Mouse (Mus musculus) forebrain, embryonic 10.5 days (tissue): ENCODE measurements around the gene Tmem143. TPM values are rescaled to one million over a fixed set of nuclear protein-coding genes. Genes with fewer than 3 reads are reported as not detected.
A peak's percentile ranks its signal among the peaks of the same experiment; 100 is the strongest.
"Not testable (repeated sequence)": the region's sequence is repeated elsewhere in the genome, so short reads cannot be mapped to it uniquely, and the experiment has no call there.

ENCODE experiments used
- DNase-seq: peaks from one replicate; pipeline ENCODE4 v3.0.0-alpha.2; 2017; ENCODE audit warnings: low spot score; ENCODE audit errors: extremely low spot score
- H3K27ac ChIP-seq: fragments of 300-500 bp; sonication (generic); 2 replicates; pipeline ENCODE4 v1.5.1; 2016; ENCODE audit warnings: mild to moderate bottlenecking
- H3K27me3 ChIP-seq: fragments of 300-500 bp; sonication (generic); 2 replicates; pipeline ENCODE4 v1.6.1; 2016; ENCODE audit warnings: mild to moderate bottlenecking; ENCODE audit not compliant: poor library complexity, severe bottlenecking
- H3K36me3 ChIP-seq: fragments of 300-500 bp; sonication (generic); replicated peaks from 2 replicates; pipeline ENCODE4 v1.6.1; 2016; ENCODE audit warnings: mild to moderate bottlenecking, moderate library complexity
- H3K4me1 ChIP-seq: fragments of 300-500 bp; sonication (generic); 2 replicates; pipeline ENCODE4 v1.6.1; 2016
- H3K4me3 ChIP-seq: fragments of 300-500 bp; sonication (generic); 2 replicates; pipeline ENCODE4 v1.5.1; 2016; ENCODE audit warnings: mild to moderate bottlenecking, moderate library complexity
- H3K9me3 ChIP-seq: fragments of 300-500 bp; sonication (generic); 2 replicates; pipeline ENCODE4 v1.6.1; 2016; ENCODE audit warnings: mild to moderate bottlenecking, moderate library complexity
- WGBS: fragments of 180-500 bp; shearing (Covaris S2); methylation state at CpG from one replicate; pipeline ENCODE4 v1.1.7; 2016; 5-methylcytosine and 5-hydroxymethylcytosine counted together
- polyA plus RNA-seq: library from polyadenylated mRNA; unstranded; fragments of >200 nt; fragmentation: Nextera tagmentation; extraction: Ambion mirVana; gene quantifications from 2 replicates; pipeline ENCODE4 v1.2.1, GENCODE M21; 2016

The Tmem143 gene
- polyA plus RNA-seq, 1 experiment from 2014 or later, result 4.8 TPM

DNA sequence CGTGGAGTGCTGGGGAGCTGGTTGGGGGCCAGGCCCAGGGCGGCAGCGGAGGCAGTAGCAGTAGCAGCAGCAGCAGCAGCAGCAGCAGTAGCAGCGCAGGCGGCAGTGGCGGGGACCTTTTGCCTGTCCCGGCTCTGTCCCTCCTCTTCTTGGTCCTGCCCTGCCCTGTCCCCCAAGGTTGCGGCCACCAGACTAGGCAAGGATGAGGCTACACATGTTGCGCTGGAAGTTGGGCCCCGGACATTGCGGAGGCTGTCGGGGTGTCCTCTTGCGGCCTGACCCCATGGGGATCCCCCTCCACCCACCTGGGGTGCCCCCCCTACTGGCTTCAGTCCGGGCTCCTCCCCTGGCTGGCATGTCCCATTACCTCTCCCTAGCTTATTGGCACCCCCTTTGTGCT, 27.0 kb upstream of the Tmem143 start:
- peaks cover 72% of the 10 kb centered on the region for H3K4me1 ChIP-seq
- H3K9me3 ChIP-seq, result no peaks in the 10 kb centered on the region
- peaks cover 10% of the 10 kb centered on the region for H3K36me3 ChIP-seq
- H3K27ac ChIP-seq, result peak overlapping the region; percentile 45
- peaks cover 76% of the 10 kb centered on the region for H3K27me3 ChIP-seq
- H3K4me3 ChIP-seq, result peak overlapping the region; percentile 47
- WGBS, result 4% methylated on average over 14 of the region's 14 CpGs
- DNase-seq, result no peak

- peak overlapping the region; percentile 47 for H3K4me3 ChIP-seq
- peak overlapping the region; percentile 45 for H3K27ac ChIP-seq
- peaks cover 74% of the 10 kb centered on the region for H3K4me1 ChIP-seq
- H3K27me3 ChIP-seq, result peaks cover 69% of the 10 kb centered on the region
- H3K36me3 ChIP-seq, result peaks cover 17% of the 10 kb centered on the region
- 3% methylated on average over 30 of the region's 30 CpGs for WGBS
- H3K9me3 ChIP-seq, result no peaks in the 10 kb centered on the region
- DNase-seq, result no peak
Observed at GRCm38 (mm10) chr7:45870282-45871058, 26.3 kb upstream of the Tmem143 start.

GRCm38 (mm10) chr7:45872624-45873023, 24.1 kb upstream of the Tmem143 start, which contains the start of gene Kdelr1:
Kdelr1 (plus strand) TSS chr7:45872772.
- WGBS, result under 1% methylated on average over 18 of the region's 18 CpGs
- Histone ChIP-seq H3K27ac (peak within 1 kb of the TSS; percentile 95), H3K4me1 (peaks cover 54% of the 10 kb centered on the region), H3K36me3 (peaks cover 38% of the 10 kb centered on the region), H3K9me3 (no peaks in the 10 kb centered on the region), H3K27me3 (peaks cover 48% of the 10 kb centered on the region), H3K4me3 (peak within 1 kb of the TSS; percentile 88)
- DNase-seq, result peak; percentile 88

GRCm38 (mm10) chr7:45873061-45873947, 23.4 kb upstream of the Tmem143 start:
- Histone ChIP-seq H3K9me3 (no peaks in the 10 kb centered on the region), H3K27me3 (peaks cover 41% of the 10 kb centered on the region), H3K36me3 (peaks cover 45% of the 10 kb centered on the region), H3K4me1 (peaks cover 47% of the 10 kb centered on the region), H3K27ac (peak overlapping the region; percentile 95), H3K4me3 (peak overlapping the region; percentile 88)
- WGBS, result 4% methylated on average over 28 of the region's 28 CpGs
- DNase-seq, result peak; percentile 54

- Histone ChIP-seq H3K27ac (no peak overlapping the region), H3K4me1 (peaks cover 19% of the 10 kb centered on the region), H3K4me3 (no peak overlapping the region), H3K27me3 (peaks cover 5% of the 10 kb centered on the region), H3K36me3 (peaks cover 81% of the 10 kb centered on the region), H3K9me3 (0 out of 2 replicates have a peak, but pooled peaks cover 2% of the 10 kb centered on the region)
- 95% methylated on average over 7 of the region's 7 CpGs for WGBS
- no peak for DNase-seq
Observed at GRCm38 (mm10) chr7:45876895-45877294, 19.8 kb upstream of the Tmem143 start.

- 93% methylated on average over 1 of the region's 1 CpGs for WGBS
- H3K4me3 ChIP-seq, DNase-seq, H3K27me3 ChIP-seq, H3K27ac ChIP-seq, H3K9me3 ChIP-seq: not testable (repeated sequence)
- peaks cover 95% of the 10 kb centered on the region for H3K36me3 ChIP-seq
- H3K4me1 ChIP-seq, result peaks cover 18% of the 10 kb centered on the region
Observed at GRCm38 (mm10) chr7:45878278-45878677, 18.5 kb upstream of the Tmem143 start, which contains the start of gene Grin2d. Grin2d (minus strand) TSS chr7:45878378.

DNA sequence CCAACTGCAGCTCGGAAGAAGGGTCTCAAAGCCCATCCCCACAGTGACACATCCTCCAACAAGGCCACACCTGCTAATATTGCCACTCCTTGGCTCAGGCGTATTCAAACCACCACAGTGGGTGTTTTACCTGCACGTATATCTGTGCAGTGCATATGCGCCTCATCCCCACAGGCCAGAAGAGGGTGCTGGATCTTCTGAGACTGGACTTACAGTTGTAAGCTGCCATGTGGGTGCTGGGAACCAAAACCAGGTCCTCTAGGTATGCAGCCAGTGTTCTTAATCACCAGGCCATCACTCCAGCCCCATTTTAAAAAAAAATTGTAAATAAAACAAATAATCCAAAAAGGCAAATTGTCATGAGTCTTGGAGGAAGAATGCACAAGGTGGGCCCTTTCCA, 16.2 kb upstream of the Tmem143 start:
- no peak overlapping the region for H3K27ac ChIP-seq
- no peaks in the 10 kb centered on the region for H3K27me3 ChIP-seq
- H3K9me3 ChIP-seq, result 0 out of 2 replicates have a peak, but pooled peaks cover 2% of the 10 kb centered on the region
- DNase-seq, result no peak
- H3K4me1 ChIP-seq, result no peaks in the 10 kb centered on the region
- H3K4me3 ChIP-seq, result no peak overlapping the region
- H3K36me3 ChIP-seq, result peaks cover 100% of the 10 kb centered on the region
- 96% methylated on average over 4 of the region's 4 CpGs for WGBS

DNA sequence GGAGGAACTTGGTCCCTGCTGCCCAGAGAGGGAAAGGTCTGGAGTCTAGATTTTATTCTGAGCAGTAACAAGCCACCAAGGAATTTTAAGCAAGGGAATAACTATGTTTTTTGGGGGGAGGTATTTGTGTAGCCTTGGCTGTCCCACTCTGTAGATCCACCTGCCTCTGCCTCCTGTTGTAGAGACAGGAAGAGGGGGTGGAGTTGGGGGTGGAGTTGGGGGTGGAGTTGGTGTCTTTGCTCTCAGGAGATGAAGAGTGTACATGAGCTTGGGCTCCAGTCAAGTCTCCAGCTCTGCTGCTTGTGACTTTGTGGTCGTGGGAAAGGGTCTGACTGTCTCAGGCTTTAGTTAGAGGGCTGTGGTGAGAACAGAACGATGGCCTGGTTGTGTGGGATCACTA, 15.7 kb upstream of the Tmem143 start:
- DNase-seq, result no peak
- Histone ChIP-seq H3K27me3 (no peaks in the 10 kb centered on the region), H3K4me3 (no peak overlapping the region), H3K4me1 (no peaks in the 10 kb centered on the region), H3K9me3 (0 out of 2 replicates have a peak, but pooled peaks cover 2% of the 10 kb centered on the region), H3K27ac (no peak overlapping the region), H3K36me3 (peaks cover 99% of the 10 kb centered on the region)
- WGBS, result 90% methylated on average over 2 of the region's 2 CpGs

DNA sequence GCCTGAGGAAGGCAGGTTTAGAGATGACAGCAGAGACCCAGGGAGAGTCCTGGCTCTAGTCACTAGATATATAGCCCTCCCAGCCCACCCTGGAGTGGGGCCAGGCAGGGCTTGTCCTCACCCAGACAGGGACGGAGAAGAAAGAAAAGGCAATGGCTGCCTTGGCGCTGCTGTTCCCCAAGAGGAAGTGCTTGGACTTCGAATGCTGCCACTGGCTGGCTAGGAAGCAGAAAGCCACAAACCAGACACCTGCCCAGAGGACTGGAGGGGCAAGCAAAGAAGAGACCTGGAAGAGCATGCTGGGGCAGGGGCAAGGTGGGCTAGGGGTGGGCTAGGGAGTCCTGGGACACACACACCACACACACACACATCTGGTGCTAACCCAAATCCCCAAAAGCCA, 9.5 kb upstream of the Tmem143 start:
- Histone ChIP-seq H3K36me3 (peaks cover 41% of the 10 kb centered on the region), H3K4me1 (peaks cover 6% of the 10 kb centered on the region), H3K27ac (no peak overlapping the region), H3K4me3 (no peak overlapping the region), H3K27me3 (no peaks in the 10 kb centered on the region), H3K9me3 (no peaks in the 10 kb centered on the region)
- no peak for DNase-seq
- WGBS, result 59% methylated on average over 3 of the region's 3 CpGs

DNA sequence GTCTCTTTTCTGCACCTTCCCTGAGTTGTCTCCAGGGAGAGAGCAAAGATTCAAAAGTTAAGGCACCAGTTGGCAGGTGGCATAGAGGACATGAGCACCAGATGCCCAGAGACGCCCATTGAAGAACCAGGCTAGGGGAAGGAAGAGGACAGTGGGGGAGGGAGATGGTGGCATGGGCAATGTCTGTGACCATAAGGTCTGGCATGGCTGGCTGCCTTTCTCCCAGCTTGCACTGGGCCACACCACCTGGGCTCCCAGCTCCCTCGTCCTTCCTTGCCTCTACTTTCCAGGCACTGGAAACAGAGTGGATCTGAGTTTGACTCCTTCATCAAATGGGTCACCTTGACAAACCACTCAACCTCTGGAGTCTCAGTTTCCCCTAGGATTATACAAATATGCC, 4.1 kb upstream of the Tmem143 start:
- 97% methylated on average over 2 of the region's 2 CpGs for WGBS

GRCm38 (mm10) chr7:45895931-45896516, 717 bp upstream of the Tmem143 start:
- Histone ChIP-seq H3K27me3 (peaks cover 9% of the 10 kb centered on the region), H3K36me3 (no peaks in the 10 kb centered on the region), H3K27ac (peak overlapping the region; percentile 91), H3K4me1 (peaks cover 22% of the 10 kb centered on the region), H3K9me3 (no peaks in the 10 kb centered on the region), H3K4me3 (peak overlapping the region; percentile 62)
- WGBS, result 76% methylated on average over 6 of the region's 6 CpGs
- DNase-seq, result no peak

More for the DNA sequence above, 4.1 kb upstream of the Tmem143 start:
- Histone ChIP-seq H3K4me1 (peaks cover 18% of the 10 kb centered on the region), H3K27me3 (peaks cover 9% of the 10 kb centered on the region), H3K27ac (no peak overlapping the region), H3K36me3 (no peaks in the 10 kb centered on the region), H3K9me3 (no peaks in the 10 kb centered on the region), H3K4me3 (no peak overlapping the region)
- DNase-seq, result no peak

DNA sequence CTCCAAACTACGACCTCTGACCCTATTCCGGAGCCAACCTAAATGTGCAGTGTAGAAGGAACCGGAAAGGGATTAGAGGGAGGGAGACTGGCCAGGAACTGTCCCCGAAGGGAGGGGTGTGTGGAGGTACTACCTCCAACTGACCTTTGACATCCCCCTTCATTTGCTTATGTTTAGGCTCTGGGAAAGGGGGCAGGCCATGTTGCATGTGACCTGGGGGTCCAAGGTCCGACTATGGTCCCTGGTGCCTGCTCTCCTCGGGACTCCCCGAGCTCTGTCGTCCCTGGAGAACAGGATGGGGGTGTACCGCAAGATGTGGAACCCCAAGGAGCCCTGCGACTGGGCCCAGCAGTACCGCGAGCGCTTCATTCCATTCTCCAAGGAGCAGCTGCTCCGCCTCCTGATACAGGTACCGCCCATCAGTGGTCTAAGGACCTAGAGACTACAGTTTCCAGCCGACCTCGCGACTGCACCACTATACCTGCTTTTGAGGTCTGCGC, 567 bp downstream of the Tmem143 start:
- Histone ChIP-seq H3K36me3 (no peaks in the 10 kb centered on the region), H3K27me3 (peaks cover 9% of the 10 kb centered on the region), H3K27ac (peak overlapping the region; percentile 91), H3K4me1 (peaks cover 17% of the 10 kb centered on the region), H3K4me3 (peak overlapping the region; percentile 62), H3K9me3 (no peaks in the 10 kb centered on the region)
- peak; percentile 66 for DNase-seq
- under 1% methylated on average over 19 of the region's 19 CpGs for WGBS
